Mouse (Mus musculus): Measurements from ENCODE around the gene Tex11. TPM values are rescaled to one million over a fixed set of nuclear protein-coding genes. Genes with fewer than 3 reads are reported as not detected.

The Tex11 gene
- polyA plus RNA-seq, 1 experiment from 2014 or later: 0.11 TPM

- no peaks in the 10 kb centered on the region for H3K9me3 ChIP-seq
- no peaks in the 10 kb centered on the region for H3K27me3 ChIP-seq (replicated peaks)
- H3K4me1 ChIP-seq: no peaks in the 10 kb centered on the region
- no peak overlapping the region for H3K9ac ChIP-seq
- peaks cover 48% of the 10 kb centered on the region for H3K36me3 ChIP-seq
- no peak overlapping the region for H3K27ac ChIP-seq
- 88% methylated on average over 8 of the region's 8 CpGs for WGBS
- no peak overlapping the region for H3K4me2 ChIP-seq (replicated peaks)
- no peak for ATAC-seq (ENCODE audit: low FRiP score, low read depth)
- H3K4me3 ChIP-seq: no peak overlapping the region
These were observed 245.3 kb downstream of the Tex11 start for GRCm38 (mm10) chrX:100814139-100814538.

- H3K4me2 ChIP-seq (replicated peaks): no peak overlapping the region
- 93% methylated on average over 4 of the region's 4 CpGs for WGBS
- H3K27ac ChIP-seq: no peak overlapping the region
- no peaks in the 10 kb centered on the region for H3K9me3 ChIP-seq
- H3K36me3 ChIP-seq: peaks cover 53% of the 10 kb centered on the region
- H3K27me3 ChIP-seq (replicated peaks): no peaks in the 10 kb centered on the region
- H3K9ac ChIP-seq: no peak overlapping the region
- H3K4me1 ChIP-seq: no peaks in the 10 kb centered on the region
- H3K4me3 ChIP-seq: no peak overlapping the region
- ATAC-seq (ENCODE audit: low FRiP score, low read depth): no peak
These were observed 248.3 kb downstream of the Tex11 start for GRCm38 (mm10) chrX:100811129-100811528.

DNA sequence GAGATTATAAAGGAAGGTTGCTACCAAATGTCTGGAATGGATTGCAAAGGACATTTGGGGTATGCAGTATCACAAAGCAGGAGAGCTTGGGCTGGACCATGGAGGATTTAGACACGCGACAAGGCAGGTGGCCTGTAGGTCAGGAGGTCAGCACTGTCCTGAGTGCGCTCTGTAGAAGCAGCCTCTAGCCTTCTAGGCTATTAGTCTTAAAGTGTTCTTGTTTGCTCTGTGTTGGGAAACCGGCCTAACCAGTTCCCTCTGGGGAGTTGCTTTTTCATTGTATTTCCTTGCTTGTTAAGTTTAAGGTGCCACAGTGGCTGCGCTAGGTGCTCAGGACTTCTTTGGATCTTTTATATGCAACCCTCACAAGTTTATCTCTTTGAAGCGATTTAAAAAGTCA, 257.4 kb downstream of the Tex11 start:
- no peaks in the 10 kb centered on the region for H3K4me1 ChIP-seq
- no peak overlapping the region for H3K9ac ChIP-seq
- ATAC-seq (ENCODE audit: low FRiP score, low read depth): no peak
- no peaks in the 10 kb centered on the region for H3K27me3 ChIP-seq (replicated peaks)
- H3K4me2 ChIP-seq (replicated peaks): no peak overlapping the region
- no peak overlapping the region for H3K27ac ChIP-seq
- peaks cover 9% of the 10 kb centered on the region; the same call in 1 of the 2 replicates for H3K36me3 ChIP-seq
- no peak overlapping the region for H3K4me3 ChIP-seq
- no peaks in the 10 kb centered on the region for H3K9me3 ChIP-seq
- 77% methylated on average over 6 of the region's 6 CpGs for WGBS

GRCm38 (mm10) chrX:100800643-100801042, 258.8 kb downstream of the Tex11 start:
- no peak for ATAC-seq (ENCODE audit: low FRiP score, low read depth)
- no peaks in the 10 kb centered on the region for H3K36me3 ChIP-seq
- 49% methylated on average over 2 of the region's 2 CpGs for WGBS
- no peaks in the 10 kb centered on the region for H3K27me3 ChIP-seq (replicated peaks)
- no peak overlapping the region for H3K4me3 ChIP-seq
- H3K9me3 ChIP-seq: no peaks in the 10 kb centered on the region
- H3K9ac ChIP-seq: no peak overlapping the region
- no peak overlapping the region for H3K27ac ChIP-seq
- no peaks in the 10 kb centered on the region for H3K4me1 ChIP-seq
- H3K4me2 ChIP-seq (replicated peaks): no peak overlapping the region

DNA sequence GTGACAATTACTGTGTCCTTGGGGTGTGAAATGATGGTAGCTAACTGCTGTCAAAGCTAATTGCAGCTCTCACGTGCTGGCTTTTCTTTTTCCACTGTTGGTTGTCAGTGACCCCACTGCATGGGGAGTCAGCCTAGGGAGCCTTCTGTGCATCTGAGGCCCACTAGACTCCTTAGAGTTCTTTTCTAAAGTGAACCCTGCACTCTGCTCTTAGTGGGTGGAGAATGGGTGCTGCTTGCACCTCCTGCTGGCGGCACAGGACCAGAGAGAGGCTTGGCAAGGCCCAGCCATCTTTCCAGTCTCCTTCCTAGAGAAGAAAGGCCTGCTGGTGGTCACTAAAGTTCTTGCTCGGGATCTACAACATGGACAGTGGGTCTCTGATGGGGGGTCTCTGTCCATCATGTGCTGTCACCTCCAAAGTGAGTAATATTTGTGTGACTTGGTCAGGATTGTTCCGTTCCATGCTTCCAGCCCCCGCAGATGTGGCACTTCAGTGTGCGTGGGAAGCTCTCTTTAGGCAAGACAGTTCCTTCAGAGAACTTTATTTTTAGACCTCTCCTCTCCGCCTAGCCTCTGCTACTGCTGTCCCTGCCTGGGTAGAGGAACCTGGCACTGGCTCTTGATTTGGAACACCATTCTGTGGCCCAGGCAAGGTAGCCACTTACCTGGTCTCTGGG, 261.5 kb downstream of the Tex11 start:
- H3K27ac ChIP-seq: no peak overlapping the region
- no peak overlapping the region for H3K4me3 ChIP-seq
- H3K27me3 ChIP-seq (replicated peaks): no peaks in the 10 kb centered on the region
- no peaks in the 10 kb centered on the region for H3K9me3 ChIP-seq
- ATAC-seq (ENCODE audit: low FRiP score, low read depth): no peak
- no peak overlapping the region for H3K9ac ChIP-seq
- 66% methylated on average over 7 of the region's 7 CpGs for WGBS
- H3K36me3 ChIP-seq: no peaks in the 10 kb centered on the region
- H3K4me2 ChIP-seq (replicated peaks): no peak overlapping the region
- 0 out of 2 replicates have a peak, but pooled peaks cover 3% of the 10 kb centered on the region for H3K4me1 ChIP-seq

DNA sequence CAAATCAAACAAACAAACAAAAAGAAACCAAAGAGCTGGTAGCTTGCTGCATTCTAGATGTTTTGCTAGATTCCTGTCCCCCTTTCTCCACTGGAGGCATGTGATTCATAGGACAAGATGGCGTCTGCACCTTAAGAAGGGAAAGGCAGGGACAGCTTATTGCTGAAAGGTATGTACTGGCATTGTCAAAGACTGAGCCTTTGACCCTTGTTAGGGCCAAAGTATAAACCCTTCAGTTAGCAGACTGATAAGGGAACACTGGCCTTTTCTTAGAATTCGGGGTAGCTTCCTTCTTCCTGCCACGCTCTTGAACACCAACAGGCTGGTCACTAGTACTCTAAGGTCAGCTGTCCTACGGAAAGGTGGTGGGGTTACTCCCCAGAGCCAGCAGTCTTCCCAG, 262.1 kb downstream of the Tex11 start:
- H3K36me3 ChIP-seq: no peaks in the 10 kb centered on the region
- 43% methylated on average over 4 of the region's 4 CpGs for WGBS

GRCm38 (mm10) chrX:100796741-100797090, 262.8 kb downstream of the Tex11 start:
- Histone ChIP-seq H3K36me3 (no peaks in the 10 kb centered on the region), H3K9me3 (no peaks in the 10 kb centered on the region), H3K4me3 (no peak overlapping the region), H3K27me3 (replicated peaks) (no peaks in the 10 kb centered on the region), H3K4me2 (replicated peaks) (no peak overlapping the region), H3K9ac (no peak overlapping the region), H3K4me1 (0 out of 2 replicates have a peak, but pooled peaks cover 3% of the 10 kb centered on the region), H3K27ac (no peak overlapping the region)
- 84% methylated on average over 3 of the region's 3 CpGs for WGBS
- no peak for ATAC-seq (ENCODE audit: low FRiP score, low read depth)

More for the DNA sequence above, 262.1 kb downstream of the Tex11 start:
- ATAC-seq (ENCODE audit: low FRiP score, low read depth): no peak
- H3K9ac ChIP-seq: no peak overlapping the region
- no peak overlapping the region for H3K4me2 ChIP-seq (replicated peaks)
- no peaks in the 10 kb centered on the region for H3K27me3 ChIP-seq (replicated peaks)
- 0 out of 2 replicates have a peak, but pooled peaks cover 3% of the 10 kb centered on the region for H3K4me1 ChIP-seq
- no peaks in the 10 kb centered on the region for H3K9me3 ChIP-seq
- H3K4me3 ChIP-seq: no peak overlapping the region
- no peak overlapping the region for H3K27ac ChIP-seq

DNA sequence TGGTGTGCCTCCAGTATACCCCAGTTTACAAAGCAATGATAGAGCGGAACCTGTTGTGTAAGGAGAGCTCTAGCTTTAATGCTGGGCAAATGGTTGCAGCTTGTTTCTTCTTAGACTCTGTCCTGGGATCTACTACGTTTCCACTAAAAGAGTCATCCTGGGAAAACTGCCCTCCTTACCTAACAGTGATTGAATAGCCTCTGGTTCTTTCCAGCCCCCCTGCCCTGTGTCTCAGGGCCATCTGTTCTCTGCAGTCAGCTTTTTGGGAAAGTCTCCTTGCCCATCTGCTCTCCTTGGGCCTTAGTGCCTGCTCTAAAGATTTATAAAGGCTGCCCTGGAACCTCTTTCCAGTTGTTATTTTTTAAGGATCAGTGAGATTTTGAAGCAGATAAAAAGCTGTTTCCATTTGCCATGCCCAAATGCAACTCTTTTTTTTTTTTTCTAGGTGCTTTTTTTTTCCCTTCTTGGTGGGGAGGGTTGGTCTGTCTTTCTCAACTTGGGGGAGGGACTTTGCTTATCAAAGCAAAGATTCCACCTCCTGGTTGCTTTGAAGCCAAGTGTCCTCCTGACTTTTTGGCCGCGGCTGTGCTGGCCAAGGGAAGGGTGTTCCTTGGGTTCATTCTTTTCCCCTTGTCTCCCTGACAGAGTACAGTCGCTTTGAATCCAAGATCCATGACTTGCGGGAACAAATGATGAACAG, 263.3 kb downstream of the Tex11 start:
- Histone ChIP-seq H3K4me2 (replicated peaks) (no peak overlapping the region), H3K9ac (no peak overlapping the region), H3K36me3 (no peaks in the 10 kb centered on the region), H3K9me3 (no peaks in the 10 kb centered on the region), H3K27me3 (replicated peaks) (no peaks in the 10 kb centered on the region), H3K4me3 (no peak overlapping the region), H3K4me1 (0 out of 2 replicates have a peak, but pooled peaks cover 3% of the 10 kb centered on the region), H3K27ac (no peak overlapping the region)
- WGBS: 75% methylated on average over 6 of the region's 6 CpGs
- ATAC-seq (ENCODE audit: low FRiP score, low read depth): no peak

DNA sequence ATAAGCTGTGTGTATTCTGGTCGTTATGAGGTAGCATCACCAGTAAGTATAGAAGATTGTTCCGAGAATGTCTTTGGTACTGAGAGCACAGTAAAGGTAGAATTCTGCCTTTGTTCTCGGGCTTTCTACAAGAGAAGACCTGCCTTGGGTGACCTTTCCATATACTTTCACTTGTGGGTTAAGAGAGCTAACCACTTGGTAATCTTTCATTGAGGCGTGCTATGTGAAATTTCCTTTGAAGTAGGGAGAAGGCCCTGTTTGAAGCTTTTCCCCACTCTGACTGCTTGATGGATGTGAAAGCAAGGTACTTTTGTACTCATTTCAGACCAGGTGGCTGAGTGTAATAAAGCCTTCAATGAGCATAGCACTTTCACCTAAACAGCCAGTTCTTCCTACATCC, 270.1 kb downstream of the Tex11 start:
- Histone ChIP-seq H3K9ac (no peak overlapping the region), H3K27me3 (replicated peaks) (no peaks in the 10 kb centered on the region), H3K4me3 (no peak overlapping the region), H3K36me3 (no peaks in the 10 kb centered on the region), H3K27ac (no peak overlapping the region), H3K4me1 (no peaks in the 10 kb centered on the region), H3K9me3 (no peaks in the 10 kb centered on the region), H3K4me2 (replicated peaks) (no peak overlapping the region)
- no peak for ATAC-seq (ENCODE audit: low FRiP score, low read depth)
- WGBS: 82% methylated on average over 4 of the region's 4 CpGs

Other genes with a start within 250 kb of the Tex11 start
- 0.78 and 0.94 TPM in 2 replicates for gene Slc7a3, start 26.4 kb upstream of the Tex11 start, polyA plus RNA-seq (2016; fragmentation: Nextera tagmentation; extraction: Ambion mirVana)
- 48.4 and 53.0 TPM in 2 replicates for gene Snx12, start 162.9 kb upstream of the Tex11 start, polyA plus RNA-seq (2016; fragmentation: Nextera tagmentation; extraction: Ambion mirVana)
- 1.5 and 1.7 TPM in 2 replicates for gene Foxo4, start 194.9 kb upstream of the Tex11 start, polyA plus RNA-seq (2016; fragmentation: Nextera tagmentation; extraction: Ambion mirVana)
- gene Gm614, start 204.3 kb upstream of the Tex11 start, polyA plus RNA-seq (2016; fragmentation: Nextera tagmentation; extraction: Ambion mirVana): not detected in 2 replicates
- 3.8 and 5.0 TPM in 2 replicates for gene Il2rg, start 208.6 kb upstream of the Tex11 start, polyA plus RNA-seq (2016; fragmentation: Nextera tagmentation; extraction: Ambion mirVana)
- gene Gm20489, start 209.4 kb upstream of the Tex11 start, polyA plus RNA-seq (2016; fragmentation: Nextera tagmentation; extraction: Ambion mirVana): not detected in 2 replicates
- gene Med12, start 214.4 kb upstream of the Tex11 start, polyA plus RNA-seq (2016; fragmentation: Nextera tagmentation; extraction: Ambion mirVana): 29.0 and 40.2 TPM in 2 replicates
- 32.5 and 32.8 TPM in 2 replicates for gene Nlgn3, start 239.5 kb upstream of the Tex11 start, polyA plus RNA-seq (2016; fragmentation: Nextera tagmentation; extraction: Ambion mirVana)

All from neural tube, embryonic 12.5 days (tissue).